Mouse (Mus musculus) forebrain, embryonic 14.5 days (tissue): ENCODE measurements around the gene Tnpo1. TPM values are rescaled to one million over a fixed set of nuclear protein-coding genes. Genes with fewer than 3 reads are reported as not detected.

ENCODE experiments used
- ATAC-seq: fragments of 200-750 bp; cut with Nextera tagmentation; 2 replicates; pipeline ENCODE4 v1.8.0; 2017; ENCODE audit warnings: mild to moderate bottlenecking, moderate library complexity
- DNase-seq: peaks from one replicate; pipeline ENCODE4 v3.0.0-alpha.2; 2015; ENCODE audit warnings: low spot score
- H3K27ac ChIP-seq: fragments of 300-500 bp; sonication (generic); 2 replicates; pipeline ENCODE4 v1.5.1; 2014; ENCODE audit warnings: low read depth, mild to moderate bottlenecking, control low read depth, low read length, moderate library complexity
- H3K27me3 ChIP-seq: fragments of 300-500 bp; sonication (generic); replicated peaks from 2 replicates; pipeline ENCODE4 v1.6.1; 2014; ENCODE audit warnings: low read length, control low read depth, mixed read lengths; ENCODE audit not compliant: control insufficient read depth, insufficient read depth
- H3K36me3 ChIP-seq: fragments of 300-500 bp; sonication (generic); 2 replicates; pipeline ENCODE4 v1.6.1; 2014; ENCODE audit warnings: low read length, control low read depth; ENCODE audit not compliant: control insufficient read depth, insufficient read depth
- H3K4me1 ChIP-seq: fragments of 300-500 bp; sonication (generic); 2 replicates; pipeline ENCODE4 v1.6.1; 2014; ENCODE audit warnings: antibody characterized with exemption, low read length, control low read depth; ENCODE audit not compliant: control insufficient read depth, insufficient read depth
- H3K4me2 ChIP-seq: fragments of 300-500 bp; sonication (generic); 2 replicates; pipeline ENCODE4 v1.6.1; 2014; ENCODE audit warnings: mild to moderate bottlenecking, control low read depth, low read length
- H3K4me3 ChIP-seq: fragments of 300-500 bp; sonication (generic); 2 replicates; pipeline ENCODE4 v1.5.1; 2014; ENCODE audit warnings: low read depth, low read length, control low read depth
- H3K9ac ChIP-seq: fragments of 300-500 bp; sonication (generic); 2 replicates; pipeline ENCODE4 v1.6.1; 2014; ENCODE audit warnings: mild to moderate bottlenecking, low read length, control low read depth, moderate library complexity
- H3K9me3 ChIP-seq: fragments of 300-500 bp; sonication (generic); replicated peaks from 2 replicates; pipeline ENCODE4 v1.6.1; 2016; ENCODE audit warnings: low read length, control low read depth, mixed read lengths; ENCODE audit not compliant: control insufficient read depth
- WGBS: fragments of 180-500 bp; shearing (Covaris S2); extraction: QIAGEN DNeasy Blood & Tissue Kit; methylation state at CpG from one replicate; pipeline ENCODE4 v1.1.7; 2014; 5-methylcytosine and 5-hydroxymethylcytosine counted together
- polyA plus RNA-seq: library from polyadenylated mRNA; unstranded; fragments of >200 nt; fragmentation: Nextera tagmentation; extraction: Ambion mirVana; gene quantifications from 2 replicates; pipeline ENCODE4 v1.2.1, GENCODE M21; 2014

The Tnpo1 gene
- polyA plus RNA-seq: 59.2 and 75.4 TPM in 2 replicates

GRCm38 (mm10) chr13:98926213-98926957 is at the start of gene Tnpo1:
Gene Tnpo1, minus strand, starts transcription at chr13:98926384.
- under 1% methylated on average over 74 of the region's 75 CpGs for WGBS
- H3K27ac ChIP-seq: peak within 1 kb of the TSS; percentile 98

GRCm38 (mm10) chr13:98972090-98972489 is 45.9 kb upstream of the Tnpo1 start:
- Histone ChIP-seq H3K4me3 (no peak overlapping the region), H3K27ac (no peak overlapping the region), H3K4me2 (no peak overlapping the region), H3K27me3 (no peaks in the 10 kb centered on the region), H3K36me3 (no peaks in the 10 kb centered on the region), H3K9ac (no peak overlapping the region), H3K9me3 (no peaks in the 10 kb centered on the region), H3K4me1 (no peaks in the 10 kb centered on the region)
- 89% methylated on average over 3 of the region's 3 CpGs for WGBS
- no peak for DNase-seq
- no peak for ATAC-seq

More at GRCm38 (mm10) chr13:98926213-98926957, at the start of gene Tnpo1:
- H3K36me3 ChIP-seq: peaks cover 13% of the 10 kb centered on the region
- peak within 1 kb of the TSS; percentile 100 for H3K4me3 ChIP-seq
- H3K9me3 ChIP-seq: no peaks in the 10 kb centered on the region
- DNase-seq (peak; percentile 96), ATAC-seq (peak; percentile 97)
- peak within 1 kb of the TSS; percentile 74 for H3K4me2 ChIP-seq
- peak within 1 kb of the TSS; percentile 100 for H3K9ac ChIP-seq
- H3K27me3 ChIP-seq: no peaks in the 10 kb centered on the region
- H3K4me1 ChIP-seq: peaks cover 6% of the 10 kb centered on the region; the same call in 1 of the 2 replicates

GRCm38 (mm10) chr13:98971641-98972040 is 45.5 kb upstream of the Tnpo1 start:
- no peak overlapping the region for H3K4me3 ChIP-seq
- ATAC-seq (no peak), DNase-seq (no peak)
- no peaks in the 10 kb centered on the region for H3K4me1 ChIP-seq
- no peak overlapping the region for H3K27ac ChIP-seq
- no peak overlapping the region for H3K9ac ChIP-seq
- H3K36me3 ChIP-seq: no peaks in the 10 kb centered on the region
- no peak overlapping the region for H3K4me2 ChIP-seq
- H3K9me3 ChIP-seq: no peaks in the 10 kb centered on the region
- H3K27me3 ChIP-seq: no peaks in the 10 kb centered on the region
- 77% methylated on average over 5 of the region's 5 CpGs for WGBS

- Histone ChIP-seq H3K9me3 (no peaks in the 10 kb centered on the region), H3K4me2 (no peak overlapping the region), H3K4me3 (no peak overlapping the region), H3K27ac (no peak overlapping the region), H3K36me3 (no peaks in the 10 kb centered on the region), H3K4me1 (no peaks in the 10 kb centered on the region), H3K9ac (no peak overlapping the region), H3K27me3 (no peaks in the 10 kb centered on the region)
- WGBS: 87% methylated on average over 4 of the region's 4 CpGs
- ATAC-seq: no peak
- DNase-seq: no peak
Measured at GRCm38 (mm10) chr13:98968517-98968916, 42.3 kb upstream of the Tnpo1 start.

- 87% methylated on average over 6 of the region's 6 CpGs for WGBS
Measured at GRCm38 (mm10) chr13:98967942-98968341, 41.8 kb upstream of the Tnpo1 start.

GRCm38 (mm10) chr13:98966583-98966982 is 40.4 kb upstream of the Tnpo1 start:
- ATAC-seq (no peak), DNase-seq (no peak)
- Histone ChIP-seq H3K27me3 (no peaks in the 10 kb centered on the region), H3K4me3 (no peak overlapping the region), H3K9ac (no peak overlapping the region), H3K27ac (no peak overlapping the region), H3K36me3 (no peaks in the 10 kb centered on the region), H3K9me3 (no peaks in the 10 kb centered on the region), H3K4me2 (no peak overlapping the region), H3K4me1 (no peaks in the 10 kb centered on the region)
- 83% methylated on average over 5 of the region's 5 CpGs for WGBS

More at GRCm38 (mm10) chr13:98967942-98968341, 41.8 kb upstream of the Tnpo1 start:
- no peak overlapping the region for H3K4me3 ChIP-seq
- H3K9me3 ChIP-seq: no peaks in the 10 kb centered on the region
- no peaks in the 10 kb centered on the region for H3K27me3 ChIP-seq
- H3K27ac ChIP-seq: no peak overlapping the region
- no peak overlapping the region for H3K9ac ChIP-seq
- ATAC-seq: no peak
- no peaks in the 10 kb centered on the region for H3K36me3 ChIP-seq
- H3K4me1 ChIP-seq: no peaks in the 10 kb centered on the region
- DNase-seq: no peak
- H3K4me2 ChIP-seq: no peak overlapping the region

- Histone ChIP-seq H3K9ac (no peak overlapping the region), H3K4me2 (no peak overlapping the region), H3K27ac (no peak overlapping the region), H3K4me1 (no peaks in the 10 kb centered on the region), H3K9me3 (no peaks in the 10 kb centered on the region), H3K27me3 (no peaks in the 10 kb centered on the region), H3K36me3 (no peaks in the 10 kb centered on the region), H3K4me3 (no peak overlapping the region)
- DNase-seq: no peak
- no peak for ATAC-seq
- WGBS: 84% methylated on average over 1 of the region's 1 CpGs
Measured at GRCm38 (mm10) chr13:98963612-98964011, 37.4 kb upstream of the Tnpo1 start.

GRCm38 (mm10) chr13:98958177-98958576 is 32.0 kb upstream of the Tnpo1 start:
- Histone ChIP-seq H3K27ac (no peak overlapping the region), H3K9me3 (no peaks in the 10 kb centered on the region), H3K4me2 (no peak overlapping the region), H3K27me3 (no peaks in the 10 kb centered on the region), H3K9ac (no peak overlapping the region), H3K4me1 (no peaks in the 10 kb centered on the region), H3K4me3 (no peak overlapping the region), H3K36me3 (no peaks in the 10 kb centered on the region)
- WGBS: 29% methylated on average over 2 of the region's 2 CpGs
- no peak for ATAC-seq
- DNase-seq: no peak

GRCm38 (mm10) chr13:98956209-98956608 is 30.0 kb upstream of the Tnpo1 start:
- ATAC-seq (no peak), DNase-seq (no peak)
- Histone ChIP-seq H3K9ac (no peak overlapping the region), H3K27ac (no peak overlapping the region), H3K4me2 (no peak overlapping the region), H3K27me3 (no peaks in the 10 kb centered on the region), H3K36me3 (no peaks in the 10 kb centered on the region), H3K9me3 (no peaks in the 10 kb centered on the region), H3K4me1 (no peaks in the 10 kb centered on the region), H3K4me3 (no peak overlapping the region)
- WGBS: 81% methylated on average over 2 of the region's 2 CpGs
